Comparison of ENCODE assay signal across 9 mouse cellular contexts in genomic region chr1:136395073-136395472, GRCm38 (mm10). TPM values are rescaled to one million over a fixed set of nuclear protein-coding genes. Genes with fewer than 3 reads are reported as not detected.
DNase-seq lines count a peak whose midpoint lies in the region; ATAC-seq and TF ChIP-seq lines count a peak whose summit lies in the region.
"Had no signal": no experiment of that assay in that cellular context is flagged by ENCODE, and none has a peak within 500 bp of the region (broad histone marks: within the 10 kb centered on the region; RNA-seq: fewer than 3 reads in every experiment).

No protein-coding gene starts in this region.

- H3K27ac ChIP-seq in liver, embryonic 12.5 days, result no peak overlapping the region
- H3K27ac ChIP-seq in liver, postnatal 0 days (ENCODE audit: low read depth), result no peak overlapping the region
- no peak overlapping the region for H3K27ac ChIP-seq in limb, embryonic 13.5 days

- no peaks in the 10 kb centered on the region; the same call in 1 of the 2 replicates for H3K4me1 ChIP-seq in liver, embryonic 12.5 days
- no peaks in the 10 kb centered on the region for H3K4me1 ChIP-seq in liver, postnatal 0 days (ENCODE audit: insufficient read depth)
- H3K4me1 ChIP-seq in erythroblast, embryonic 14.5 days (ENCODE audit: control insufficient read depth), result peaks cover 4% of the 10 kb centered on the region
- H3K4me1 ChIP-seq in limb, embryonic 13.5 days, result 0 out of 2 replicates have a peak, but pooled peaks cover 3% of the 10 kb centered on the region

- H3K9me3 ChIP-seq in liver, embryonic 12.5 days (replicated peaks), result no peaks in the 10 kb centered on the region
- H3K9me3 ChIP-seq in liver, postnatal 0 days (ENCODE audit: low read length), result no peaks in the 10 kb centered on the region
- no peaks in the 10 kb centered on the region for H3K9me3 ChIP-seq in erythroblast, embryonic 14.5 days (ENCODE audit: control insufficient read depth, low read length)
- H3K9me3 ChIP-seq in limb, embryonic 13.5 days, result no peaks in the 10 kb centered on the region
- H3K9me3 ChIP-seq: G1E had no signal

- H3K9ac ChIP-seq in liver, embryonic 12.5 days, result no peak overlapping the region
- H3K9ac ChIP-seq in liver, postnatal 0 days (replicated peaks), result no peak overlapping the region
- no peak overlapping the region for H3K9ac ChIP-seq in limb, embryonic 13.5 days

- 29% methylated on average over 5 of the region's 5 CpGs for WGBS in liver, embryonic 12.5 days (ENCODE audit: insufficient replicate concordance)
- 38% methylated on average over 5 of the region's 5 CpGs for WGBS in liver, postnatal 0 days (ENCODE audit: insufficient replicate concordance)
- WGBS in limb, embryonic 13.5 days, result 39% methylated on average over 5 of the region's 5 CpGs

- no peak for TF ChIP-seq EP300 in liver, postnatal 0 days (IDR thresholded peaks at IDR 0.05; ENCODE audit: low read depth)

- no peak overlapping the region for H3K4me3 ChIP-seq in liver, embryonic 12.5 days
- H3K4me3 ChIP-seq in liver, postnatal 0 days (ENCODE audit: low read depth, low read length), result no peak overlapping the region
- H3K4me3 ChIP-seq in erythroblast, embryonic 14.5 days (replicated peaks), result peak overlapping the region; percentile 37
- no peak overlapping the region for H3K4me3 ChIP-seq in limb, embryonic 13.5 days

- DNase-seq in liver, postnatal 0 days, result no peak
- DNase-seq in retina, postnatal 1 day, result peak; percentile 18
- no peak for DNase-seq in left cerebral cortex, adult 8-10 months (ENCODE audit: low spot score in 2 of 2)
- no peak for DNase-seq in cerebellum, adult 11-12 months
- no peak for DNase-seq in lung, postnatal 4 days

- no peaks in the 10 kb centered on the region for H3K36me3 ChIP-seq in liver, embryonic 12.5 days
- H3K36me3 ChIP-seq in liver, postnatal 0 days (replicated peaks; ENCODE audit: insufficient read depth, low read length), result no peaks in the 10 kb centered on the region
- no peaks in the 10 kb centered on the region for H3K36me3 ChIP-seq in erythroblast, embryonic 14.5 days (ENCODE audit: control insufficient read depth)
- no peaks in the 10 kb centered on the region for H3K36me3 ChIP-seq in limb, embryonic 13.5 days
- H3K36me3 ChIP-seq: G1E had no signal

- peaks cover 31% of the 10 kb centered on the region for H3K27me3 ChIP-seq in liver, embryonic 12.5 days (replicated peaks)
- no peaks in the 10 kb centered on the region for H3K27me3 ChIP-seq in liver, postnatal 0 days (ENCODE audit: insufficient read depth, low read length)
- peaks cover 45% of the 10 kb centered on the region for H3K27me3 ChIP-seq in erythroblast, embryonic 14.5 days (ENCODE audit: control insufficient read depth)
- no peaks in the 10 kb centered on the region for H3K27me3 ChIP-seq in limb, embryonic 13.5 days

- no peak for TF ChIP-seq CTCF in liver, postnatal 0 days (IDR thresholded peaks at IDR 0.05; ENCODE audit: low read depth)

- ATAC-seq in liver, embryonic 12.5 days, result no peak
- no peak for ATAC-seq in liver, postnatal 0 days
- no peak for ATAC-seq in limb, embryonic 13.5 days (ENCODE audit: low FRiP score, low read depth)

- H3K4me2 ChIP-seq in liver, embryonic 12.5 days, result peak overlapping the region; percentile 32
- H3K4me2 ChIP-seq in liver, postnatal 0 days (ENCODE audit: low read depth, low read length), result no peak overlapping the region
- H3K4me2 ChIP-seq in limb, embryonic 13.5 days (replicated peaks), result peak overlapping the region; percentile 2; the same call in 1 of the 2 replicates

RNA-seq across cellular contexts. Expression of gene Ddx59, which starts 20.0 kb away (rescaled TPM):
- 7.8 and 8.3 TPM in 2 replicates for polyA plus RNA-seq in liver, embryonic 12.5 days (2016; fragmentation: Nextera tagmentation; extraction: Ambion mirVana)
- polyA plus RNA-seq in liver, postnatal 0 days (2015; fragmentation: Nextera tagmentation; extraction: Ambion mirVana), result 4.5 and 4.7 TPM in 2 replicates
- polyA plus RNA-seq in erythroblast, embryonic 14.5 days (2012), result 0.07 and 0.09 TPM in 2 replicates
- polyA plus RNA-seq in limb, embryonic 13.5 days (2015; fragmentation: Nextera tagmentation; extraction: Ambion mirVana), result 20.1 and 20.2 TPM in 2 replicates
- 10 to 100 TPM in 3 of 4 experiments, 1 to 10 TPM in 1; 10.0 to 14.0 (median 12.1) TPM for total RNA-seq in left cerebral cortex, adult 8-10 months (2022)

RNA-seq across cellular contexts. Expression of gene Camsap2, which starts 49.2 kb away (rescaled TPM):
- 10.9 and 11.1 TPM in 2 replicates for polyA plus RNA-seq in liver, embryonic 12.5 days (2016; fragmentation: Nextera tagmentation; extraction: Ambion mirVana)
- polyA plus RNA-seq in liver, postnatal 0 days (2015; fragmentation: Nextera tagmentation; extraction: Ambion mirVana), result 3.1 and 3.4 TPM in 2 replicates
- 0.76 and 1.1 TPM in 2 replicates for polyA plus RNA-seq in erythroblast, embryonic 14.5 days (2012)
- polyA plus RNA-seq in limb, embryonic 13.5 days (2015; fragmentation: Nextera tagmentation; extraction: Ambion mirVana), result 9.9 and 10.1 TPM in 2 replicates
- total RNA-seq in left cerebral cortex, adult 8-10 months (2022), result 100 to 1,000 TPM; 119 to 146 (median 126) TPM
